Mouse (Mus musculus): ENCODE measurements around the gene Ptpre.

GRCm38 (mm10) chr7:135614892-135615291 is 77.6 kb downstream of the Ptpre start:
- TF ChIP-seq POLR2A (IDR thresholded peaks at IDR 0.05; ENCODE audit: insufficient read length, low read depth) (no peak), MAX (IDR thresholded peaks at IDR 0.05; ENCODE audit: low read depth) (no peak), MYOD1 (IDR thresholded peaks at IDR 0.05; ENCODE audit: control insufficient read depth in 1 of 3, insufficient read length in 2 of 3, low read depth in 2 of 3) (no peak), CEBPB (IDR thresholded peaks at IDR 0.05; ENCODE audit: insufficient read depth, poor library complexity, severe bottlenecking) (no peak), POLR2AphosphoS2 (IDR thresholded peaks at IDR 0.05; ENCODE audit: insufficient read length, low read depth) (no peak), E2F4 (IDR thresholded peaks at IDR 0.05; ENCODE audit: insufficient read depth) (no peak), TCF3 (IDR thresholded peaks at IDR 0.05; ENCODE audit: insufficient read length, low read depth) (no peak), USF1 (IDR thresholded peaks at IDR 0.05; ENCODE audit: low read depth) (no peak), TCF12 (IDR thresholded peaks at IDR 0.05; ENCODE audit: insufficient read depth, poor library complexity, severe bottlenecking) (no peak), MYOG (IDR thresholded peaks at IDR 0.05; ENCODE audit: control insufficient read depth in 1 of 3, insufficient read depth in 1 of 3, insufficient read length in 2 of 3, low read depth in 2 of 3) (no peak), REST (IDR thresholded peaks at IDR 0.05; ENCODE audit: insufficient read depth, insufficient read length) (no peak)

Data from myocyte (in vitro differentiated cells).